Mouse (Mus musculus): Measurements from ENCODE around the gene Ccdc73.

DNA sequence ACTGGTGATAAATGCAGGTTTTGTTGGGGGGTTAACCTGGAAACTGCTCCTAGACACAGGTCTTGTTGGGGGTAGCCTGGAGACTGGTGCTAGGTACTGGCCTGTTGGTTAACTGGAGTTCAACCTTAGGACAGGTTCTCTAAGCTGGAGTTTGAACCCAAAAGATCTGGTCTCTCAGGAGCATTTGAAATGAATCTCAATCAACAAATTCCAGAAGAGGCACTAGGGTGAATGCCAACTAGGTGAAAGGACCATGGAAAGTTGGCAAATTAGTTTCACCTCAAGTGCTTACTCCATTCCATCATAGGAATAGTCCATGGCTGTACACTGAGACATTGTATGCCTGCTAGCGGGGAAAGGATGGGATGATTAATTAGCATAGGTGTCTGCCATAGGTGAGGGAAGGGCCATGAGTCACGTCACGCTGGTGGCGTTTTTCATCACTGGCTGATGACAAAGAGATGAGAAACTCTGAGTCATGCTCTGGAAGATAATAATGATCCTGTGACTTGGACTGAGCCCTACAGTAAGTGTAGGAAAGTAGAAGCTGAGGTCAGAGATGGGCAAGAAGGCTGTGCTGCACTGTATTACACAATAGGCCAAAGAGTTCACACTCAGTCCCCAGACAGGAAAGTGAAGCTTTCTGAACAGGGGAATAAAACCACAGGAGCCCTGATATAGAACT, 3.3 kb upstream of the Ccdc73 start:
- TF ChIP-seq ZKSCAN1 (IDR thresholded peaks at IDR 0.05; ENCODE audit: borderline replicate concordance, low read depth, low read length) (no peak), MAX (IDR thresholded peaks at IDR 0.05; ENCODE audit: low read length) (no peak), USF1 (IDR thresholded peaks at IDR 0.05; ENCODE audit: low read depth, low read length) (no peak), CTCF (conservative IDR thresholded peaks at IDR 0.05 in 1 of 2, IDR thresholded peaks at IDR 0.05 in 1 of 2; ENCODE audit: low read depth in 2 of 2, low read length in 2 of 2) (no peak), SMC3 (IDR thresholded peaks at IDR 0.05; ENCODE audit: low read depth, low read length) (no peak)

Measured in CH12.LX (cell line).